Comparison of ENCODE assay signal across 15 mouse cellular contexts in genomic region chr15:83709889-83710774, GRCm38 (mm10). TPM values are rescaled to one million over a fixed set of nuclear protein-coding genes. Genes with fewer than 3 reads are reported as not detected.
A peak's percentile ranks its signal among the peaks of the same experiment; 100 is the strongest.
DNase-seq lines count a peak whose midpoint lies in the region; ATAC-seq and TF ChIP-seq lines count a peak whose summit lies in the region.
"Had no signal": no experiment of that assay in that cellular context is flagged by ENCODE, and none has a peak within 500 bp of the region (broad histone marks: within the 10 kb centered on the region; RNA-seq: fewer than 3 reads in every experiment).

No protein-coding gene starts in this region.

- peaks cover 35% of the 10 kb centered on the region for H3K27me3 ChIP-seq in forebrain, embryonic 12.5 days
- no peaks in the 10 kb centered on the region for H3K27me3 ChIP-seq in forebrain, embryonic 16.5 days (replicated peaks; ENCODE audit: control insufficient read depth, insufficient read depth, low read length)
- H3K27me3 ChIP-seq in midbrain, embryonic 14.5 days (ENCODE audit: control insufficient read depth, insufficient read depth, low read length) = no peaks in the 10 kb centered on the region; the same call in none of the 2 replicates

- peak; percentile 56 for DNase-seq in brain, embryonic 14.5 days (ENCODE audit: low read depth)
- DNase-seq in forelimb bud, embryonic 11.5 days (ENCODE audit: low read depth, low spot score) = peak; percentile 30
- DNase-seq in midbrain, embryonic 14.5 days = peak; percentile 57
- no peak for DNase-seq in lung, postnatal 14 days
- no peak for DNase-seq in layer of hippocampus, postnatal 14 days (ENCODE audit: low spot score in 2 of 2)
- no peak for DNase-seq in right cerebral cortex, adult 18-20 months
- DNase-seq: cerebellum, postnatal 14 days; gastrocnemius, postnatal 36 days; kidney, adult 8-10 months; liver, postnatal 0 days; right cerebral cortex, postnatal 4 days had no signal

- no peak overlapping the region; the same call in 1 of the 2 replicates for H3K9ac ChIP-seq in forebrain, embryonic 12.5 days
- H3K9ac ChIP-seq in forebrain, embryonic 16.5 days (replicated peaks; ENCODE audit: low read depth, low read length) = no peak overlapping the region
- no peak overlapping the region for H3K9ac ChIP-seq in midbrain, embryonic 14.5 days (replicated peaks; ENCODE audit: low read length)
- H3K9ac ChIP-seq: embryonic facial prominence, embryonic 15.5 days; liver, postnatal 0 days had no signal

- no peaks in the 10 kb centered on the region for H3K36me3 ChIP-seq in forebrain, embryonic 12.5 days (replicated peaks)
- no peaks in the 10 kb centered on the region for H3K36me3 ChIP-seq in forebrain, embryonic 16.5 days (ENCODE audit: control insufficient read depth, insufficient read depth)
- no peaks in the 10 kb centered on the region for H3K36me3 ChIP-seq in midbrain, embryonic 14.5 days (ENCODE audit: control insufficient read depth, insufficient read depth, low read length)
- H3K36me3 ChIP-seq: embryonic facial prominence, embryonic 15.5 days had no signal

- 8% methylated on average over 23 of the region's 23 CpGs for WGBS in forebrain, embryonic 12.5 days
- 21% methylated on average over 23 of the region's 23 CpGs for WGBS in forebrain, embryonic 16.5 days
- 6% methylated on average over 23 of the region's 23 CpGs for WGBS in midbrain, embryonic 14.5 days

- ATAC-seq in forebrain, embryonic 12.5 days (ENCODE audit: low FRiP score) = peak; percentile 36; the same call in 1 of the 2 replicates
- no peak for ATAC-seq in forebrain, embryonic 16.5 days
- no peak for ATAC-seq in midbrain, embryonic 14.5 days (ENCODE audit: low FRiP score, low TSS enrichment)
- ATAC-seq: liver, postnatal 0 days had no signal

- peak overlapping the region; percentile 15; the same call in 1 of the 2 replicates for H3K4me2 ChIP-seq in forebrain, embryonic 12.5 days
- no peak overlapping the region for H3K4me2 ChIP-seq in forebrain, embryonic 16.5 days (ENCODE audit: low read length)
- H3K4me2 ChIP-seq in midbrain, embryonic 14.5 days (ENCODE audit: low read length) = no peak overlapping the region
- H3K4me2 ChIP-seq: embryonic facial prominence, embryonic 15.5 days had no signal

- no peak for TF ChIP-seq POLR2A in brain, embryonic 14.5 days (IDR thresholded peaks at IDR 0.05; ENCODE audit: borderline replicate concordance, extremely low read depth, insufficient read depth, insufficient read length, poor library complexity, severe bottlenecking)

- H3K4me3 ChIP-seq in forebrain, embryonic 12.5 days (replicated peaks) = no peak overlapping the region
- H3K4me3 ChIP-seq in forebrain, embryonic 16.5 days (replicated peaks; ENCODE audit: low read length) = no peak overlapping the region
- H3K4me3 ChIP-seq in midbrain, embryonic 14.5 days (replicated peaks; ENCODE audit: low read depth, low read length) = no peak overlapping the region
- H3K4me3 ChIP-seq: embryonic facial prominence, embryonic 15.5 days had no signal

- H3K4me1 ChIP-seq in forebrain, embryonic 12.5 days = peaks cover 42% of the 10 kb centered on the region
- H3K4me1 ChIP-seq in forebrain, embryonic 16.5 days (replicated peaks; ENCODE audit: control insufficient read depth, insufficient read depth, low read length) = peaks cover 27% of the 10 kb centered on the region
- peaks cover 21% of the 10 kb centered on the region for H3K4me1 ChIP-seq in midbrain, embryonic 14.5 days (ENCODE audit: control insufficient read depth, insufficient read depth, low read length)

- TF ChIP-seq CTCF in brain, embryonic 14.5 days (IDR thresholded peaks at IDR 0.05; ENCODE audit: borderline replicate concordance, extremely low read depth, insufficient read depth, insufficient read length) = no peak

- H3K9me3 ChIP-seq in forebrain, embryonic 12.5 days = no peaks in the 10 kb centered on the region
- no peaks in the 10 kb centered on the region for H3K9me3 ChIP-seq in forebrain, embryonic 16.5 days (ENCODE audit: control insufficient read depth, low read length)
- no peaks in the 10 kb centered on the region for H3K9me3 ChIP-seq in midbrain, embryonic 14.5 days (ENCODE audit: control insufficient read depth, low read length)
- H3K9me3 ChIP-seq: embryonic facial prominence, embryonic 15.5 days had no signal

- peak overlapping the region; percentile 27; the same call in 1 of the 2 replicates for H3K27ac ChIP-seq in forebrain, embryonic 12.5 days
- H3K27ac ChIP-seq in forebrain, embryonic 16.5 days (ENCODE audit: low read length) = no peak overlapping the region
- H3K27ac ChIP-seq in midbrain, embryonic 14.5 days (replicated peaks; ENCODE audit: low read depth, low read length) = 0 out of 2 replicates have a peak overlapping the region, but pooled peaks have one; percentile 5
- H3K27ac ChIP-seq: embryonic facial prominence, embryonic 15.5 days had no signal

RNA-seq across cellular contexts. Expression of gene Scube1, which starts 14.7 kb away (rescaled TPM):
- 17.9 and 20.4 TPM in 2 replicates for polyA plus RNA-seq in forebrain, embryonic 12.5 days (2016; fragmentation: Nextera tagmentation; extraction: Ambion mirVana)
- 21.9 and 23.6 TPM in 2 replicates for polyA plus RNA-seq in forebrain, embryonic 16.5 days (2015; fragmentation: Nextera tagmentation; extraction: Ambion mirVana)
- 15.1 and 24.7 TPM in 2 replicates for polyA plus RNA-seq in brain, embryonic 14.5 days (2012; rRNA removed)
- polyA plus RNA-seq in midbrain, embryonic 14.5 days (2014; fragmentation: Nextera tagmentation; extraction: Ambion mirVana) = 10.2 and 13.5 TPM in 2 replicates
- 10 to 100 TPM; 19.2 to 21.7 TPM for total RNA-seq in layer of hippocampus, postnatal 14 days (2021)
- total RNA-seq: megakaryocyte progenitor cell, adult 5-6 weeks had no signal

Comparison
In these comparisons a context has a peak if more than half of its experiments do, and no peak if none do; other contexts are left out.
1. DNase-seq: peak in brain, embryonic 14.5 days (single experiment), forelimb bud, embryonic 11.5 days (single experiment) and midbrain, embryonic 14.5 days (single experiment); none in lung, postnatal 14 days (single experiment), layer of hippocampus, postnatal 14 days (0 of 2) and right cerebral cortex, adult 18-20 months (single experiment).